Mouse (Mus musculus) neural tube, embryonic 15.5 days (tissue): ENCODE results near the gene Zfp13. TPM values are rescaled to one million over a fixed set of nuclear protein-coding genes. Genes with fewer than 3 reads are reported as not detected.
"Not testable (repeated sequence)": the region's sequence is repeated elsewhere in the genome, so short reads cannot be mapped to it uniquely, and the experiment has no call there.

Experiments
- ATAC-seq: fragments of 200-750 bp; cut with Nextera tagmentation; 2 replicates; pipeline ENCODE4 v1.8.0; 2017; ENCODE audit warnings: mild to moderate bottlenecking, moderate TSS enrichment, moderate library complexity; ENCODE audit not compliant: low FRiP score
- H3K27ac ChIP-seq: fragments of 300-500 bp; sonication (generic); replicated peaks from 2 replicates; pipeline ENCODE4 v1.5.1; 2015; ENCODE audit warnings: mild to moderate bottlenecking, inconsistent platforms
- H3K27me3 ChIP-seq: fragments of 300-500 bp; sonication (generic); replicated peaks from 2 replicates; pipeline ENCODE4 v1.6.1; 2015; ENCODE audit warnings: inconsistent platforms
- H3K36me3 ChIP-seq: fragments of 300-500 bp; sonication (generic); 2 replicates; pipeline ENCODE4 v1.6.1; 2015; ENCODE audit warnings: inconsistent platforms
- H3K4me1 ChIP-seq: fragments of 300-500 bp; sonication (generic); 2 replicates; pipeline ENCODE4 v1.6.1; 2015; ENCODE audit warnings: inconsistent platforms
- H3K4me2 ChIP-seq: fragments of 300-500 bp; sonication (generic); 2 replicates; pipeline ENCODE4 v1.6.1; 2015; ENCODE audit warnings: inconsistent platforms, mild to moderate bottlenecking, moderate library complexity
- H3K4me3 ChIP-seq: fragments of 300-500 bp; sonication (generic); replicated peaks from 2 replicates; pipeline ENCODE4 v1.5.1; 2015; ENCODE audit warnings: mild to moderate bottlenecking, inconsistent platforms
- H3K9ac ChIP-seq: fragments of 300-500 bp; sonication (generic); replicated peaks from 2 replicates; pipeline ENCODE4 v1.6.1; 2015; ENCODE audit warnings: mild to moderate bottlenecking, inconsistent platforms
- H3K9me3 ChIP-seq: fragments of 300-500 bp; sonication (generic); replicated peaks from 2 replicates; pipeline ENCODE4 v1.6.1; 2016; ENCODE audit warnings: inconsistent platforms
- WGBS: fragments of 180-500 bp; shearing (Covaris S2); methylation state at CpG from one replicate; pipeline ENCODE4 v1.1.7; 2015; ENCODE audit warnings: mixed read lengths; 5-methylcytosine and 5-hydroxymethylcytosine counted together
- polyA plus RNA-seq: library from polyadenylated mRNA; unstranded; fragments of >200 nt; fragmentation: Nextera tagmentation; extraction: Ambion mirVana; gene quantifications from 2 replicates; pipeline ENCODE4 v1.2.1, GENCODE M21; 2015

Gene Zfp13
- polyA plus RNA-seq, 1 experiment from 2014 or later: 24.9 TPM

- no peak overlapping the region for H3K27ac ChIP-seq
- no peaks in the 10 kb centered on the region for H3K36me3 ChIP-seq
- H3K4me1 ChIP-seq: peaks cover 21% of the 10 kb centered on the region
- peaks cover 53% of the 10 kb centered on the region for H3K27me3 ChIP-seq
- peak overlapping the region; percentile 19; the same call in 1 of the 2 replicates for H3K4me2 ChIP-seq
- H3K9ac ChIP-seq: no peak overlapping the region
- 33% methylated on average over 3 of the region's 3 CpGs for WGBS
- no peak overlapping the region for H3K4me3 ChIP-seq
- no peak for ATAC-seq
- no peaks in the 10 kb centered on the region for H3K9me3 ChIP-seq
Measured at GRCm38 (mm10) chr17:23540106-23540505, 59.2 kb downstream of the Zfp13 start.

DNA sequence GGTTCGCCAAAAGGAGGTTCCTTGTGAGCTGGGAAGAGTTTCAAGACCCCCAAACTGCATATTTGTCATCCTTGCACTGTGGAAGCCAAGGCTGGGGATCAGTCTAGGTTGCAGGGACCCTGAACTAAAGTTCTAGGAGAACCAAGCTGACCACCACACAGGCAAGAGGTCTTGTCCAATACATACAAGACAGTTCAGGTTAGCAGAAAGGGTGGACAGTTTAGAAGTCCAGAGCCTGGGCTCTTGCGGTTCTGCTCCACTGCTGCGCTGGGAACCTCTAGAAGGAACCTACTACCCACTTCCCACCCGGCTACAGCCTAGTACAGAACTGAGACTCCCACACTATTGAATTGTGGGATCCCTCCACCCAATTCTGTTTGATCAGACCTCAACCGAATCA lies 59.7 kb downstream of the Zfp13 start:
- Histone ChIP-seq H3K27ac (no peak overlapping the region), H3K27me3 (peaks cover 58% of the 10 kb centered on the region), H3K36me3 (no peaks in the 10 kb centered on the region), H3K9me3 (no peaks in the 10 kb centered on the region), H3K4me3 (no peak overlapping the region), H3K4me1 (peaks cover 24% of the 10 kb centered on the region), H3K9ac (no peak overlapping the region), H3K4me2 (no peak overlapping the region)
- 90% methylated on average over 5 of the region's 5 CpGs for WGBS
- no peak for ATAC-seq

DNA sequence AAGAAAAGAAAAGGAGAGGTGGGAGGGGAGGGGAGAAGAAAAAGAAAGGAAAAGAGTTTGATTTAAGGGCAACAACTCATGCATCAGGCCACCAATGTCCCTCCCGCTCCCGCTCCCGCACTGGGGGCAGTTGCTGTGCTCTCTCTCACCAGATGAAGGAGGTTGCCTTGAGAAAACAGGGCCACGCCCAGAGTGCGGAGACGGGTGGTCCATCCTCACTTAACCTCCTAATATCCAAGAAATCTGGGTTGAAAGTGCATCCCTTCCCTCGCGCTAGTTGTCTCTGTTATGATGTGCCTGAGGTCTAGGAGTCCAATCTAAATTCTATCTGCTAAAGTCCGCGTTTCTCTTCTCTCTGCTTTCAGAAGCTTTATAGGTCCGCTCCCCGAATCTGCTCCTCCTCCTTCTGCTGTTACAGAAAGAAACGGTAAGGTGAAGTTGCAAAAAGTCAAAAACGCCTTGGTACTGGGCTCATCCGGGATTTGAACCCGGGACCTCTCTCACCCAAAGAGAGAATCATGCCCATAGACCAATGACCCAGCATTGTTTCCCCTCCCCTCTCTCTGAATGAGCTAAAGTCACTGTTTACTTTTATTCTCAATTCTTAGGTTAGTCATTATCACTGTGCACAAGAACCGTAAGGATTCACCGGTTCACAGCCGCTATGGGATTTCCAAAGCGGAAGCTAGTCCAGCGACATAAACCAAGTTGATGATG lies 60.8 kb downstream of the Zfp13 start:
- no peak for ATAC-seq
- Histone ChIP-seq H3K9me3 (no peaks in the 10 kb centered on the region), H3K36me3 (no peaks in the 10 kb centered on the region), H3K4me1 (peaks cover 24% of the 10 kb centered on the region), H3K27ac (no peak overlapping the region), H3K9ac (peak overlapping the region; percentile 28; the same call in 1 of the 2 replicates), H3K4me3 (peak overlapping the region; percentile 39), H3K4me2 (peak overlapping the region; percentile 61), H3K27me3 (peaks cover 64% of the 10 kb centered on the region)
- WGBS: 7% methylated on average over 21 of the region's 21 CpGs

DNA sequence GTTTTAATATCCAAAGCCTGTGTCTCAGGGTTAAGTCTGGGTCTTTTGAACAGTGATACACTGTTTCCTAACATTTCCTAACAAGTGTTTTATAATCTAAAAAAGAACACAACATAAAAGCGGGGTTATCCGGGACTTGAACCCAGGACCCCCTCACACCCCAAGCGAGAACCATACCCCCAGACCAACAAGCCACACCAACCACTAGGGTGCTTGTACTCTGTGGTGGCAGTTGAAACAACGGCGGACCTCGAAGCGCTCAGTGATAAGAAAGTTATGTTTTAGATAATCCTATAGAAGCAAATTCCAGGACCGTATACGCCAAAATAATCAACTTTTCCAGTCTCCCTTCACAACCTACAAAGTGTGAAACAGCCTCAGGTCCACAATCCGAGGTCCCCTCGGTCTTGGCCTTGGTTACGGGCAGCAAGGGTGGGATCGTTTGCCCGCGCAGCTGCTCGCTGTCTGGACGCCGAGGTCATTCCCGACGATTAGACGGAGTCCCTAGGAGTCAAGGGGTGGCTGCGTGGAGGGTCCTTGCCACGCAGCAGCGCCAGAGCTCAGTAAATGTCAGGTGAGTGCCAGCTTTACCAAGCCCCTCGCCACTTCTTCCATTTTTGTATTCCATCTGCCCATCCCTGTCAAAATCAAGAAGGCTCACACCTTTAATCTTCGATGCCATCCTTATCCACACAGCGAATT lies 61.6 kb downstream of the Zfp13 start:
- ATAC-seq: no peak

DNA sequence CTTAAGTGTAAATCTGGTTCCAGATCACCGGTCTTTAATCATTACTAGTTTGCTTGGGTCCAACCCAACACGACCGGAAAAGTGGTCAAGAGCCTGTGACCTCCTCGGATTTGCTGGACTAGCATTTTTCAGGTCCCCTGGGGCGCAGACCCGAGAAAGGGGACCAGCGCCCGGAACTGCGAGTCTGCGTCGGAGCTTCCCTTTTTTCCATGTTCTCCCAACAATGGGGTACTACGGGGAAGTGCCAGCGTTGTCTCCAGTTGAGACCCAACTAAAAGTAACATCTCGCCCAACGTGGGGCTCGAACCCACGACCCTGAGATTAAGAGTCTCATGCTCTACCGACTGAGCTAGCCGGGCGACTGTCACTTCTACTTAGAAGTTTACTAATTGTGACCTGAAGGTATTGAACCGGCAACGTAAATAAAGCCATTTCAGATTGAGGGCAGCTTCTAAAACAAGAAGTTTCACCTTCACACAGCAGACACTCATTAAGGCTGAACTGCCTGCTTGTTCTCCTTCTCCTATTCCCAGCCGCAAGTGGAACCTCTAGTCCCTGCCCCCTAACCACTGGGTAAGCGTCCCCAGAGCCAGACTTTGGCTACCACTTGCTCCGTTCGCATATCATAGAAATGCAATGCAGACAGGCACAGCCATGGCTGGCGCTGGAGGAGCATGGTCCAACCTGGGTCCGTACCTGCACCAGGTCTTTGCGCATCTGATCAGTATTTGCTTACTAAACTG lies 64.1 kb downstream of the Zfp13 start:
- Histone ChIP-seq H3K4me3 (0 out of 2 replicates have a peak overlapping the region, but pooled peaks have one; percentile 9), H3K4me1 (peaks cover 15% of the 10 kb centered on the region), H3K4me2 (peak overlapping the region; percentile 26), H3K27me3 (peaks cover 48% of the 10 kb centered on the region)
- 3% methylated on average over 17 of the region's 29 CpGs for WGBS
- H3K9ac ChIP-seq, H3K27ac ChIP-seq, H3K36me3 ChIP-seq, ATAC-seq, H3K9me3 ChIP-seq: not testable (repeated sequence)

More for the DNA sequence above, 61.6 kb downstream of the Zfp13 start:
- Histone ChIP-seq H3K36me3 (no peaks in the 10 kb centered on the region), H3K9ac (peak overlapping the region; percentile 28; the same call in 1 of the 2 replicates), H3K9me3 (no peaks in the 10 kb centered on the region), H3K4me1 (peaks cover 24% of the 10 kb centered on the region), H3K4me3 (peak overlapping the region; percentile 39), H3K4me2 (peak overlapping the region; percentile 61), H3K27ac (no peak overlapping the region), H3K27me3 (peaks cover 61% of the 10 kb centered on the region)
- 5% methylated on average over 27 of the region's 27 CpGs for WGBS

GRCm38 (mm10) chr17:23533591-23534490 lies 65.4 kb downstream of the Zfp13 start:
- H3K9ac ChIP-seq, ATAC-seq, H3K4me2 ChIP-seq, H3K9me3 ChIP-seq, H3K27ac ChIP-seq, H3K4me3 ChIP-seq, H3K36me3 ChIP-seq: not testable (repeated sequence)
- 6% methylated on average over 12 of the region's 23 CpGs for WGBS
- H3K4me1 ChIP-seq: peaks cover 15% of the 10 kb centered on the region
- peaks cover 35% of the 10 kb centered on the region for H3K27me3 ChIP-seq

DNA sequence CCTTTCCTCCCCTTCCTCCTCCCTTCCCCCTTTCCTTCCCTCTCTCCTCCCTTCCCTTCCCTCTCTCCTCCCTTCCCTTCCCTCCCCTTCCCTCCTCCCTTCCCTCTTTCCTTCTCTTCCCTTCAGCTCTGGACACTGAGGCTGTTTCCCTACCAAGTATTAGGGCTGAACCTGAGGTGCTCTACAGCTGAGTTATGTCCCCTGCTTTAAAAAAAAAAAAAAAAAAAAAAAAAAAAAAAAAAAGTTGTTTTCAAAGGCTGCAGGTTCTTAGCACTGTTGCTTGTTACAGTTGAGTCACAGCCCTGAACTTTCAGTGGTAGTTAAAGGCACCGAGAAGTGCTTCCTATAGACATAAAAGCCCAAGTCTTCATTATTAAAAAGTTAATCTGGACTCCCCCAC lies 67.9 kb downstream of the Zfp13 start:
- not testable (repeated sequence) for ATAC-seq, H3K4me3 ChIP-seq, H3K36me3 ChIP-seq, H3K27ac ChIP-seq, H3K9me3 ChIP-seq, H3K9ac ChIP-seq, H3K4me1 ChIP-seq, H3K4me2 ChIP-seq
- H3K27me3 ChIP-seq: peaks cover 17% of the 10 kb centered on the region
- WGBS: 28% methylated on average over 1 of the region's 1 CpGs

Other genes starting within 250 kb of the Zfp13 start
- not detected in 2 replicates for gene Vmn2r116, start 214.9 kb downstream of the Zfp13 start, polyA plus RNA-seq
- gene Vmn2r117, start 119.8 kb downstream of the Zfp13 start, polyA plus RNA-seq: not detected in 2 replicates
- gene Zfp213, start 35.2 kb downstream of the Zfp13 start, polyA plus RNA-seq: 16.0 and 16.4 TPM in 2 replicates
- gene Zscan10, start 1.4 kb upstream of the Zfp13 start, polyA plus RNA-seq: not detected in 2 replicates
- 2.1 and 2.5 TPM in 2 replicates for gene Mmp25, start 45.8 kb upstream of the Zfp13 start, polyA plus RNA-seq
- gene Bicdl2, start 61.0 kb upstream of the Zfp13 start, polyA plus RNA-seq: 0.84 TPM in 1 of 2 replicates, not detected in the other
- 129 and 149 TPM in 2 replicates for gene Hcfc1r1, start 74.1 kb upstream of the Zfp13 start, polyA plus RNA-seq
- gene Thoc6, start 74.4 kb upstream of the Zfp13 start, polyA plus RNA-seq: 44.1 and 45.1 TPM in 2 replicates
- 9.1 and 9.5 TPM in 2 replicates for gene Tnfrsf12a, start 78.0 kb upstream of the Zfp13 start, polyA plus RNA-seq
- gene Cldn6, start 79.8 kb upstream of the Zfp13 start, polyA plus RNA-seq: 0.14 and 8.5 TPM in 2 replicates
- gene Cldn9, start 84.5 kb upstream of the Zfp13 start, polyA plus RNA-seq: 1.1 TPM in 2 replicates
- gene 1520401A03Rik, start 123.3 kb upstream of the Zfp13 start, polyA plus RNA-seq: 0.23 and 0.27 TPM in 2 replicates
- 17.5 and 26.7 TPM in 2 replicates for gene Pkmyt1, start 126.8 kb upstream of the Zfp13 start, polyA plus RNA-seq
- gene Paqr4, start 141.4 kb upstream of the Zfp13 start, polyA plus RNA-seq: 53.0 and 60.0 TPM in 2 replicates
- gene Kremen2, start 146.3 kb upstream of the Zfp13 start, polyA plus RNA-seq: 1.3 and 6.9 TPM in 2 replicates
- gene Flywch1, start 172.1 kb upstream of the Zfp13 start, polyA plus RNA-seq: 199 and 224 TPM in 2 replicates
- 74.8 and 94.6 TPM in 2 replicates for gene Flywch2, start 186.6 kb upstream of the Zfp13 start, polyA plus RNA-seq
- gene Srrm2, start 191.0 kb upstream of the Zfp13 start, polyA plus RNA-seq: 479 and 502 TPM in 2 replicates
- gene Elob, start 229.6 kb upstream of the Zfp13 start, polyA plus RNA-seq: 1,232 and 1,344 TPM in 2 replicates
- not detected in 2 replicates for gene Prss33, start 236.6 kb upstream of the Zfp13 start, polyA plus RNA-seq
- 0.50 and 1.1 TPM in 2 replicates for gene Prss32, start 244.4 kb upstream of the Zfp13 start, polyA plus RNA-seq
- 1.9 and 2.0 TPM in 2 replicates for gene Prss41, start 244.7 kb upstream of the Zfp13 start, polyA plus RNA-seq